Mouse (Mus musculus) ES-E14 (cell line): ENCODE measurements at regions not wholly inside any gene's neighbourhood (a gene's known extent, or its start where the extent isn't known, plus 50 kb on each side); places are given as distances from the start of the nearest gene placed in this dataset.

Source experiments
- DNase-seq: peaks from one replicate; pipeline ENCODE4 v3.0.0-alpha.2; 2013; ENCODE audit warnings: low read depth, low spot score
- H3K27ac ChIP-seq: 2 replicates; pipeline ENCODE4 v1.5.1; 2012; ENCODE audit warnings: low read depth, mild to moderate bottlenecking, low read length, moderate library complexity, mixed read lengths; ENCODE audit not compliant: poor library complexity, insufficient read depth, severe bottlenecking
- H3K36me3 ChIP-seq: 2 replicates; pipeline ENCODE4 v1.6.1; 2012; ENCODE audit warnings: mild to moderate bottlenecking, low read length, moderate library complexity, mixed read lengths; ENCODE audit not compliant: control insufficient read depth, poor library complexity, insufficient read depth, severe bottlenecking
- H3K4me1 ChIP-seq, 2 experiments: fragments of 150-350 bp in 1 of 2; sonication (generic) in 1 of 2; 2 replicates each; pipeline ENCODE4 v1.6.1; 2012; ENCODE audit warnings: low read length in 2 of 2, mild to moderate bottlenecking in 1 of 2, mixed read lengths in 1 of 2; ENCODE audit not compliant: control insufficient read depth in 2 of 2, insufficient read depth in 2 of 2, poor library complexity in 1 of 2
- H3K4me3 ChIP-seq, 2 experiments: fragments of 150-350 bp in 1 of 2; sonication (generic) in 1 of 2; 2 replicates each; pipeline ENCODE4 v1.5.1; 2012; ENCODE audit warnings: low read length in 2 of 2, low read depth in 1 of 2, mild to moderate bottlenecking in 1 of 2, mixed read lengths in 1 of 2; ENCODE audit not compliant: insufficient read depth in 1 of 2, poor library complexity in 1 of 2, severe bottlenecking in 1 of 2
- H3K9ac ChIP-seq: 2 replicates; pipeline ENCODE4 v1.6.1; 2012; ENCODE audit warnings: low read depth, mild to moderate bottlenecking, low read length, mixed read lengths; ENCODE audit not compliant: poor library complexity, insufficient read depth, severe bottlenecking
- H3K9me3 ChIP-seq: fragments of 150-350 bp; sonication (generic); 2 replicates; pipeline ENCODE4 v1.6.1; 2012; ENCODE audit warnings: low read depth, mild to moderate bottlenecking, low read length; ENCODE audit not compliant: control insufficient read depth, insufficient read depth
- CHD2 ChIP-seq: IDR thresholded peaks from 2 replicates; pipeline ENCODE4 v1.6.1; 2014; ENCODE audit warnings: mild to moderate bottlenecking, low read depth, low read length, inconsistent platforms
- HCFC1 ChIP-seq: IDR thresholded peaks from 2 replicates; pipeline ENCODE4 v1.6.1; 2012; ENCODE audit warnings: low read length, inconsistent platforms, borderline replicate concordance; ENCODE audit not compliant: insufficient read depth
- MAFK ChIP-seq: IDR thresholded peaks from 2 replicates; pipeline ENCODE4 v1.6.1; 2014; ENCODE audit warnings: mild to moderate bottlenecking, low read depth, low read length, inconsistent platforms; ENCODE audit not compliant: insufficient read depth
- ZC3H11A ChIP-seq: IDR thresholded peaks from 2 replicates; pipeline ENCODE4 v1.6.1; 2012; ENCODE audit warnings: low read depth, mild to moderate bottlenecking, inconsistent platforms, low read length, borderline replicate concordance
- ZNF384 ChIP-seq: IDR thresholded peaks from 2 replicates; pipeline ENCODE4 v1.6.1; 2012; ENCODE audit warnings: low read depth, low read length, inconsistent platforms
- in situ Hi-C, 2 experiments: fragments of 600-800 bp; cut with MboI; formaldehyde crosslinking; loops; one replicate each; pipeline ENCODE4 v1.15.1; 2025; ENCODE audit warnings: low sequenced_read_pairs in 2 of 2, inconsistent platforms in 1 of 2; ENCODE audit not compliant: unreplicated experiment in 2 of 2

DNA sequence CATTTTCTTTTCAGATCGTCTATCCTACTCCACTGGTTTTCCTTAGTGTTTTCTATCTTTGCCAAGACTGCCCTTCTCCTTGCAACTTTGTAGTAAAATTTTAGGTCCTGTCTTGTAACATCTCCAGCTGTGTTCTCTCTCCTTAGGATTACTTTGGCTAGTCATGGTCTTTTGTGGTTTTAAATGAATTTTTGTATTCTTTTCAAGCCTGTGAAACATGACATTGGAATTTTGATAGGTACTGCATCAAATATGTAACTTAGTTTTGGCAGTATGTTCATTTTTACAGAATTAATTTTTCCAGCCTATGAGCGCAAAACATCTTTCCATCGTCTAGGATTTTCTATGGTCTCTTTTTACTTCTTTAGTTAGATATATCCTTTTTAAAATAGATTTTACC lies 88.6 kb upstream of the Gm5148 start:
- TF ChIP-seq ZC3H11A (no peak), CHD2 (no peak), HCFC1 (no peak), MAFK (no peak), ZNF384 (no peak)
- in situ Hi-C loops: no loop called here
- no peak for DNase-seq

GRCm38 (mm10) chr3:37811429-37811828 lies 87.1 kb upstream of the Gm5148 start:
- Histone ChIP-seq H3K36me3 (no peaks in the 10 kb centered on the region), H3K4me1 (no peaks in the 10 kb centered on the region), H3K27ac (no peak overlapping the region), H3K9ac (no peak overlapping the region), H3K4me3 (no peak overlapping the region), H3K9me3 (no peaks in the 10 kb centered on the region)
- in situ Hi-C loops: no loop called here
- DNase-seq: no peak
- TF ChIP-seq HCFC1 (no peak), CHD2 (no peak), ZC3H11A (no peak), MAFK (no peak), ZNF384 (no peak)

More for the DNA sequence above, 88.6 kb upstream of the Gm5148 start:
- H3K4me1 ChIP-seq: no peaks in the 10 kb centered on the region
- H3K36me3 ChIP-seq: no peaks in the 10 kb centered on the region
- no peak overlapping the region for H3K4me3 ChIP-seq
- no peak overlapping the region for H3K27ac ChIP-seq
- no peak overlapping the region for H3K9ac ChIP-seq
- H3K9me3 ChIP-seq: no peaks in the 10 kb centered on the region

GRCm38 (mm10) chr3:37810763-37811162 lies 86.5 kb upstream of the Gm5148 start:
- TF ChIP-seq ZNF384 (no peak), MAFK (no peak), CHD2 (no peak), ZC3H11A (no peak), HCFC1 (no peak)
- H3K4me3 ChIP-seq: no peak overlapping the region
- H3K9me3 ChIP-seq: no peaks in the 10 kb centered on the region
- DNase-seq: no peak
- no peaks in the 10 kb centered on the region for H3K4me1 ChIP-seq
- no peak overlapping the region for H3K27ac ChIP-seq
- H3K36me3 ChIP-seq: no peaks in the 10 kb centered on the region
- H3K9ac ChIP-seq: no peak overlapping the region
- in situ Hi-C loops: no loop called here

DNA sequence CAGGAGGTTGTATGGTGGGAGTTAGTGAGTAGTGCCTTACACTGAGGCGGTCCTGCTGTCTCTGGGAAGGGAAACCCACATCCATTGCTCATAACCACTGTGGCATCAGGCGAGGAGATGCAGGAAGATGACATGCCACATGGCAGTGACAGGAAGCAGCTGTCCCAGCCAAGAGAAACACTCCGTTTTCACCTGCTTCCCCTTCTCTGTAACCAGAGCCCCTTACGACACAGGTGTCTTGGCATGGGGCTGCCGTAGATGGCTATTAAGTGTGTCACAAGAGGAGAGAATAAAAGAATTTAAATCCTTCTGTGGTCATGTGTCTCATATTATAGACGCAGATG lies 81.5 kb upstream of the Gm5148 start:
- H3K9me3 ChIP-seq: no peaks in the 10 kb centered on the region
- H3K4me1 ChIP-seq: no peaks in the 10 kb centered on the region
- H3K27ac ChIP-seq: no peak overlapping the region
- TF ChIP-seq MAFK (no peak), HCFC1 (no peak), CHD2 (no peak), ZC3H11A (no peak), ZNF384 (no peak)
- H3K4me3 ChIP-seq: no peak overlapping the region
- H3K9ac ChIP-seq: no peak overlapping the region
- in situ Hi-C loops: no loop called here
- no peaks in the 10 kb centered on the region for H3K36me3 ChIP-seq
- no peak for DNase-seq

GRCm38 (mm10) chr3:37804941-37805804 lies 80.9 kb upstream of the Gm5148 start:
- no peaks in the 10 kb centered on the region for H3K36me3 ChIP-seq
- no peaks in the 10 kb centered on the region for H3K4me1 ChIP-seq
- no peak overlapping the region for H3K9ac ChIP-seq
- TF ChIP-seq ZNF384 (no peak), MAFK (no peak), CHD2 (no peak), ZC3H11A (no peak), HCFC1 (no peak)
- in situ Hi-C loops: no loop called here
- no peak for DNase-seq
- H3K4me3 ChIP-seq: no peak overlapping the region
- H3K27ac ChIP-seq: no peak overlapping the region
- H3K9me3 ChIP-seq: no peaks in the 10 kb centered on the region
